Mouse (Mus musculus): ENCODE data around the gene 4921539E11Rik.

DNA sequence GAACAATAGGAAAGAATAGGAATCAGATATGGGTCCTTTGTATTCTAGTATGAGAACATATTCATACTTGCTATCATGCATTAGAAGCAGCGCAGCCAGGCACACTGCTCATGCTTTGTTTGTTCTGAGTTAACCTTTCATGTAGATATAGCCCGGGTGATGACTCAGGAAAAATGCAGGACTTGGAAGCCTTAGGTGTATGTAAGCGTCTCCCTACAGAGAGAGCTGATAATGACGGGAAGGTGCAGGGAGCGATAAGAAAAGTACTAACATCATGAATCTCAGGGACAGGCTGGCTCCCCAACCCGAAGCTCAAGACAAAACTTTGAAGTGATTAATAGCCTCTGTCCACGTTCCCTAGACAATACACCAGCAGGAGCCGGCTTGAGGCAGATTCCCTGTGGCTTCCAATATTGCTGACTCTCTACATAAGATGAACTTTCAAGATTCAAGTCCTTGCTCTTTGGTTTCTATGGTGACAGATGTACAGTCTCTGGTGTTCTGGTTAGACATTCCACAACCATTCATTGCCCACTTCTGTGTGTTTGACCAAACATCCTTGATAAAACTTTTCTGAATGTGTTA, 26.8 kb downstream of the 4921539E11Rik start:
- TF ChIP-seq GATA1 (IDR thresholded peaks at IDR 0.05; ENCODE audit: borderline replicate concordance, low read length) (no peak), FLI1 (IDR thresholded peaks at IDR 0.05; ENCODE audit: low read length) (no peak)
